Mouse (Mus musculus) cerebellum, adult 18-20 months (tissue): Measurements from ENCODE around the gene Aip.
"Not testable (repeated sequence)": the region's sequence is repeated elsewhere in the genome, so short reads cannot be mapped to it uniquely, and the experiment has no call there.

Source experiments
- DNase-seq, 2 experiments: peaks; one replicate each; pipeline ENCODE4 v3.0.0; 2021

Aip gene

DNA sequence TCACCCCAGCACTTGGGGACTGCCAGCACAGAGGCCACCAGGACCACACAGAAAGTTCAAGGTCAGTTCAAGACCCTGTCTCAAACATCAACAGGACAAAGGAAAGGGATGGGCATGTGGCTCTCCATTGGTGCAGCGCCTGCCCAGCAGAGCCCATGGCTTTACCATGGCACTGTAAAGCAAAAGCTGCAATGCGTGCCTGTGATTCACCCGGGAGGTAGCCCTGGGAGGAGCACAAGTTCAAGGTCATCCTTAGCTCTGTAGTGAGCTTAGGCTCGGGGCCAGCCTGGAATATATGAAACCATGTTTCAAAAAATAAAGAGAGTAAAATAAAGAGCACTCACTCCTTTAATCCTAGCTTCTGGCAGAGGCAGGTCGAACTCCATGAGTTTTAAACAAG lies 26.2 kb upstream of the Aip start:
- DNase-seq: no peak

DNA sequence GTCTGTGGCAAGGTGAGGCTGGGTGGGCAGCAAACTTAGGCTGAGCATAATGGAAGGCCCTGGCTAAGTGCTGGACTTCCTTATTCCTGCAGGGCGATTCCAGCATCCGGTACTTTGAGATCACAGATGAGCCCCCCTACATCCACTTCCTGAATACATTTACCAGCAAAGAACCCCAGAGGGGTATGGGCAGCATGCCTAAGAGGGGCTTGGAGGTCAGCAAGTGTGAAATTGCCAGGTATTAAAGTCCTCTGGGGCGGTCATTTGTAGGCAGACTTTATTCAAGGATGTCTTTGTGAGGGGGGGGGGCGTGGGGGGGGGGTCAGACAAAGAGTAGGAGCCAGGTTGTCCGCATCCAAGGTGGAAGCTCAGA lies 25.8 kb upstream of the Aip start:
- DNase-seq: no peak

DNA sequence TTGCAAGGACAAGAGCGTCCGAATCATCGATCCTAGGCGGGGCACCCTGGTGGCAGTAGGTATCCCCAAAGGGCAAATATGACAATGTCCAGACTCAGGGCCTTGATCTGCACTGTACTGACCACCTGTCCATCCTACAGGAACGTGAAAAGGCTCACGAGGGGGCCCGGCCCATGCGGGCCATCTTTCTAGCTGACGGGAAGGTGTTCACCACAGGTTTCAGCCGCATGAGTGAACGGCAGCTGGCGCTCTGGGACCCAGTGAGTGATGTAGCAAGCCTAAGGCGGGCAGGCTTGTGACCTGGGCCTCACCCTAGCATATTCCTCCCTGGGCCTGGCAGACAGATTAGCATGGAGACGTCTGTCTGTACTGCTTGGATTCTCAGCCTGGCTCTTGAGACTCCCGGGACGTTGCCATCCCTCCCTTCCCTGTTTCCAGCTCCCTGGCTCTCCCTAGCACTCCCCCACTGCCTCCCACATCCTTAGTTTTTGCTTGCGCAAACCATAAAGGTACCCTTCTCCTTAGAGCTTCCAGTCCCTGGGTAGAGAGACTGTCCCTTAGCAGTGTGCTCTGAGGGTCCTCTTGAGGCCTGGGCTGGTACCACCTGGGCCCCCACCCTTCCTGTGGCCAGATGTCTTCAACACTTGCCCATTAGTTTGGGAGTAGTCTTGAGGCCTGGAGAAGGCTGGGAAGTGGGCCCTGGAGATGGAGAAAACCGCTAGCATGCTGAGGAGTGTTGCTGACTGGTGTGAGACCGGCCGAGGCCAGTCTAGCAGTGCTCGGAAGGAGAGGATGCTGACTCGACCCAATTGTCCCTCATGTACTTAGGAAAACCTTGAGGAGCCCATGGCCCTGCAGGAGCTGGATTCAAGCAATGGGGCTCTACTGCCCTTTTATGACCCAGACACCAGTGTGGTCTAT lies 25.2 kb upstream of the Aip start:
- no peak for DNase-seq

DNA sequence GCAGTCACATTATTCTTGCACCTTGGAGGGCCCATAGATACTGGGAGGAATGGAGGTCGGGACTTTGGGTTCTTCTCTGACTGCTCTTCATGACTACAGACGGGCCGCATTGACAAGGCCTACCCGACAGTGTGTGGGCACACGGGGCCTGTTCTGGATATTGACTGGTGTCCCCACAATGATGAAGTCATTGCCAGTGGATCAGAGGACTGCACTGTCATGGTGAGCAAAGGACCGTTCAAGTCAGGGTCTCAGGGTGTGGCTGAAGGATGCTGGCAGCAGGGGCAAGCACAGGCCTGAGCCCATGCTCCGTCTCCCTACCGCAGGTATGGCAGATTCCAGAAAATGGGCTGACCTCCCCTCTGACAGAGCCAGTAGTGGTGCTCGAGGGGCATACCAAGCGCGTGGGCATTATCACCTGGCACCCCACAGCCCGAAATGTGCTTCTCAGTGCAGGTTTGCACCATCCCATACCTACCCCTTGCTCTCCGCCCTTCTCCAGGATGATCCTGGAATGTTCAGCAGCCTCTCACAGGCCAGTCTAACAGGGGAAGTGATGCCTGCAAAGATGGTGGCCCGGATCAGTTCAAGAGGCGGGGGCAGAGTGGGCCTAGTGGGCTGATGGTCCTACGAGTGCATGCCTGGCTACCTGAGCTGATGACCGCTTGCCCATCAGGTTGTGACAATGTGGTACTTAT lies 24.3 kb upstream of the Aip start:
- DNase-seq: no peak

DNA sequence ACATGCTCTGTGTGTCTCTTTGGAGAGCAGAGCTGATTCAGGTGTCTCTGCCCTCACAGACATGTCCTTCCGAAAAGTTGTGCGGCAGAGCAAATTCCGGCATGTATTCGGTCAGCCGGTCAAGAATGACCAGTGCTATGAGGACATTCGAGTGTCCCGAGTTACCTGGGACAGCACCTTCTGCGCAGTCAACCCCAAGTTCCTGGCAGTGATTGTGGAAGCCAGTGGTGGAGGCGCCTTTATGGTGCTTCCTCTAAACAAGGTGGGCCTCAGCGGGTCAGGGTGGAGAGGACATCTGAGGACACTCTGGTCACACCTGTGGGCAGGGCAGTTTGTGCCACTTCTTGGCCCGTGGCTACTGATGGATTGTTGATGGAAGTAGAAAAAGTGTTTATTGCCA lies 23.6 kb upstream of the Aip start:
- no peak for DNase-seq

DNA sequence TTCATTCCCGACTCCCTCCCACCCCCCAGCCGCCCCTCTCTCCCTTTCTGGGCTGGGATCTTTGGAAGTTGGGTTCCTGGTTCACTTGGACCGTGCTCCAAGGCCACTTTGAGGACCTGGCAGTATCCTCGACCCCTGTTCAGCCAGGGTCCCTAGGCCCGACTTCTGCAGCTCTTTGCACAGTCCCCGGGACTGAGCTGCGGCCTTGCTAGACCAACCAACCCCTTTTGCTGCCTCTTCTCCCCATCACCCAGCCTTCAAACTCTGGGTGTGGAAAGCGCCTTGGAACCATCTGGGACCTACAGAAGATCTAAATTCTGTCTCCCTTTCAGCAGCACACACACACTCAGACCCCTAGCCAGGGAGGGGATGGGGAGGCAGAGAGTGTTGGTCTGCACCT lies 23.2 kb upstream of the Aip start:
- DNase-seq: no peak

DNA sequence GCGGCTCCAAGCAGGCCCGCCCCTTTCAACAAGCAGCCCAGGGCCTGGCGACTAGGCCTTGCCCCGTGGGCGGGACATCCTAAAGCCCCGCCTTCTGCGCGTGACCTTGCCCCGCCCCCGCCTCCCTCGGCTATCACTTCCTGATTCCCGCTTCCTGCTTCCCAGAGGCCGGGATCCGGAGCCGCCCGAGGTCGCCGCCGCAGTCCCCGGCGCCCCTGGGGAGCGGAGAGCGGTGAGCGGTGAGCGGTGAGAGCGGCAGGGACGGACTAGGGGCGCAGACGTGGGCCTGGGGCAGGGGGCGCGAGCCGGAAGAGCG lies 22.8 kb upstream of the Aip start, which contains the start of gene Coro1b:
Coro1b (plus strand) TSS at position 129 of the 316 bp plus-strand sequence.
- DNase-seq: peak; percentile 97

DNA sequence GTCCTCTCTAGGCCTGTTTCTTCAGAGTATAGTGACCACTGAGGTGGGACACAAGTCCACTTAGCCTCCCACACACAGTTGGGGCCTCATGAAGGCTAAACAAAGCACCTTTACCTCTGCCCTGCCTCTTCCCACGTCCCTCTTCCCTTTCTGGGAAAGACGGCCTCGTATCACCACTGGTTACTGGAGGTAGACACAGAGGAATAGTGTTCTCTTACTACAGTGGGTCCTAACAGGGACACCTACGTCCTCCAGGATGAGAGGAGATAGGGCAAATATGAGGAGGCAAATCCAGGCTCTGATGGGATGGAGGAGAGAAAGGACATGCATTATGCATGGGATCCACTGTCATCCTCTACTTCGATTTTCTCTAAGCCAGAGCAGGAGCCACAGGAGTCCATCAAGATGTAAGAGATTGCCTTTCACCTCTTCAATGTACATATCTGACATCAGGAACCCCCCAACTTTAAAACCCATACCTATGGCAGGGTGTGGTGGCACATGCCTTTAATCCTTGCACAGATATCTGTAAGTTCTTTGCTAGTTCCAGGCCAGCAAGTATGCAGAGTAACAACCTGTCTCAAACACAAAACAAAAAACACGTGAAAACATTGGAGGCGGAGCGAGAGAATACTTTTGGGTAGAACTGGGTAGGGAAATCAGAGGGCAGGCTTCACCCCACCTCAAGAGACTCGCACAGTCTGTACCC lies 22.3 kb upstream of the Aip start:
- DNase-seq: no peak

DNA sequence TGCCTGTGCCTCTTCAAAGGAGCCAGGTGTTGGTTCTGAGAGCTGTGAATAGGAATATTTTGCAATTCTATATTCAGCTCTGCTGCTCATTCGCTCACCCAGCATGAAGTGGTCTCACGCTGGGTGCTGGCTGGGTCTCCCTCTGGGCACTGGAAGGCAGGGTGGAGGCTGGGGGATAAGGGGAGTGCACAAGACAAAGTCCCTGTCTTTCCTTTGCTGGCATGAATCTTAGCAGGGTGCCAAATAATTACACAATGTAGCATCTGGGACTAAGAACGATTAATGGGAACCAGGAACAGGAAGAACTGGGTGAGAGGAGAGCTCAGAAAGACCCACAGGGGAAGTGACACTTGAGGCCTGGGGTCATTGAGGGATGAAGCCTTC lies 21.4 kb upstream of the Aip start:
- DNase-seq: no peak

DNA sequence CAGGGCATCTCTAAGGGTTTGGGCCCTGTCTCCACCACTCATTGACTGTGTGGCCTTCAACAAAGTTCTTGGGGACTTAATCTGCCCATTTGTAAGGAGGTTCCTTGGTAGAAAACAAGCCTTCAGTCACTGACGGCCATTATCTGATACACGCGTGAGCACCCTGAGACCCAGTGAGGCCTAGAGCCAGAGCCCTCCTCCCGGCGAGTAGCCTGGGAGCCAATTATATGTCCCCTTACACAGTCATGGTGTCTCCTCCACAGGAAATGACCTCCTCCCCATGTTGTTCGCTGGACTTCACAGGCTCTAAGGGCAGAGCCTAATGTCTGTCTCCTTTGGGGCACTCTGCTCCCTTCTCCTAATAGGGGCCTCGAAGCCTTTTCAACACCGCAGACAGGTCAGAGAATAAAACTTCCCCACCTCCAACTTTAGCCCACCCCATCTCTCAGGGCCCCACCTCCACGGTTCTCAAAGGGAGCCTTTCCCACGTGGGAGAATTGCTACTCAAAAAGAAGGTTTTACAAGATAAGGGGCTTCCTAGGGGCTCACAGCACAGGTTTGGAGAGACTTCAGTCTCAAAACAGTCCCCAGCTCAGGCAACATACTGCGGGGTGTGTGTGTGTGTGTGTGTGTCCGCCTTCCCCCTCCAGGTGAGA lies 20.8 kb upstream of the Aip start:
- no peak for DNase-seq

DNA sequence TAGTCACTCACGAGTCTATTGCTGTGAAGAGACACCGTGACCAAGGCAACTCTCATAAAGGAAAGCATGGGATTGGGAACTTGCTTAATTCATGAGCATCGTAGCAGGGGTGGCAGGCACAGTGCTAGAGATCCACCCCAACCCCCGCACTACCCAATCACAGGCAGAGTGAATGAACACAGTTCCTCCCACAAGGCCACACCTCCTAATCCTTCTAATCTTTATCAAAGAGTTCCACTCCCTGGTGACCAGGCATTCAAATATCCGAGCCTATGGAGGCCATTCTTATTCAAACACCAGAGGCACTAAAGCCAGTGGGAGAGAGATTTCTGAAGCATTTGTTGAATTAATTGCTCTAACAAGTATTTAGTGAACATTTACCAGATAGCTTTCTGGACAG lies 20.3 kb upstream of the Aip start:
- no peak for DNase-seq

DNA sequence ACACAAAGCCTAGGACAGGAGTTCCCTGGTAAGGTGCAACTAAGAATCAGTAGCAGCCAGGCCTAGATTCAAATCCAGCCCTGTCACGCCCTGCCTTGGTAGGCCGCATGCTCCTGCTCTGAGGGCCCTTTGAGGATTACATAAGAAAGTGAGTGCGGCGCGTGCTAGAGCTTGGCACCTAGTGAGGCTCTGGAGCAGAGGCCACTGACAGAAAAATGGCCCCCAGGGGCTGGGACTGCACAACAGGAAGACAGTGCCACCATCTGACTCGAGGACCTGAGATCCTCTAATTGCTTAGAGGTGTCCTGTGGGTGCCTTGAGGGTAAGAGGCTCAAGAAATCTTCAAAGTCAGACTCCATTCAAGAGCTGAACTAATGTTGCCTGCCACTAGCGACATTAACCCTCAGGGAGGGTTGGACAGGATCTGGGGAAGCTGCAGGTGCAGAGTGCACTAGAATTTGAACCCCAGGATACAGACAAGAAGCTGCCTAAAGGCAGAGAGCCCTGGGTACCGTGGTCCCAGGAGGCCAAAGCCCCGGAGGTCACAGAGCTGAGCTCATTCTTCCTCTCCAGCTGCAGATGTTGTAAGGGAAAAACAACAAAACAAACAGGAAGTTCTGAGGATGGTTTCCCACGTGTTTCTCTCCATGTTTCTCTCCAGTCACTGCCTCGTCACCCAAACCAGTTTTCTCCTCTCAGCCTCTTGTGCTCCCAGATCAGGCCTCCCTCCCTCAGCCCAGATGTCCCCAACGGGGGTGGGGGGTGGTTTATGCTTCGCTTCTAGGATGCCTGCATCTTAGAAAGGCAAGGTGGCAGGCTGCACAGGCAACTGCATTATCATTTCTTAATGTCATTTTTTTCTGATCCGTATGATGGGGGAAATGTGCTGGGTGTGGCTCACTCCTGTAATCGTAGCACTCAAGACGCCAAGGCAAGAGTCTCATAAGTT lies 19.2 kb upstream of the Aip start:
- no peak for DNase-seq

DNA sequence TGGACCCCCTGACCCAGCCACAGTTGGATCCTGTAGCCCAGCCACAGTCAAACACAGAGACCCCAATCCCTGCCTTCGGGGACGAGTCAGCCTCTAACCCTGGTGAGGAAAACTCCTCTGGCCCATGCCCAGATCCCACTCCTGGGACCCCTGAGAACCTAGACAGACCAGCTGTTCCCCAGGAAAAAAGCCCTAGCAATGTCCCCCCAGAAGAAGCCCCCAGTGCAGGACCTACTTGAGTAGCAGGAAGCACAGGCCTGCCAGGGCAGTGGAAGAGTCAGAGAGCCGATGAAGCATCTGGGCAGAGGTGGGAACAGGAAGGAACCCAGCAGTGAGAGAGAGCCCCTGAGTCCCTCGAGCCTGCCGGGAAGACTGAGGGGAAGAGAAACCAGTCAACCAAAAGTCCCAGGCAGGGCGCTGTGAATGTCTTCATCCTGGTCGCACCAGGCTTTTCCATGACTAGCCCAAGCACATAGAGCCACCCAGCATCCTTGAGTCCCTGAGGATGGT lies 18.2 kb upstream of the Aip start, which contains the start of gene Cabp4:
Cabp4 (minus strand) TSS at position 275 of the 510 bp plus-strand sequence.
- DNase-seq: no peak

DNA sequence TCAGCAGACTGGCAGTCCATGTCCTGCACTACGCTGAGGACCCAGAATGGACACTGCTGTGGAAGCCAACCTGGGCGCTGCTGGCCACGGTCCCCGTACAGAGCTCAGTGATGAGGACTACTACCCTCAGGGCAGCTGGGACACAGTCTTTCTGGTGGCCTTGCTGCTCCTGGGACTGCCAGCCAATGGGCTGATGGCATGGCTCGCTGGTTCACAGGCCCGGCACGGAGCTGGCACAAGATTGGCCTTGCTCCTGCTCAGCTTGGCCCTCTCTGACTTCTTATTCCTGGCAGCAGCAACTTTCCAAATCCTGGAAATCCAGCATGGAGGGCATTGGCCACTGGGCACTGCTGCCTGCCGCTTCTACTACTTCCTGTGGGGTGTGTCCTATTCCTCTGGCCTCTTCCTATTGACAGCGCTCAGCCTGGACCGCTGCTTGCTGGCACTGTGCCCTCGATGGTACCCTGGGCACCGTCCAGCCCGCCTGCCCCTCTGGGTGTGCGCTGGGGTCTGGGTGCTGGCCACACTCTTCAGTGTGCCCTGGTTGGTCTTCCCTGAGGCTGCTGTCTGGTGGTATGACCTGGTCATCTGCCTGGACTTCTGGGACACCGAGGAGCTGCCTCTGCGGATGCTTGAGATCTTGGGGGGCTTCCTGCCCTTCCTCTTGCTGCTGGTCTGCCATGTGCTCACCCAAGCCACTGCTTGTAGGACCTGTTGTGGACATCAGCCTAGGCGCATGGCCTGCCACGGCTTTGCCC lies 16.9 kb upstream of the Aip start:
- no peak for DNase-seq

DNA sequence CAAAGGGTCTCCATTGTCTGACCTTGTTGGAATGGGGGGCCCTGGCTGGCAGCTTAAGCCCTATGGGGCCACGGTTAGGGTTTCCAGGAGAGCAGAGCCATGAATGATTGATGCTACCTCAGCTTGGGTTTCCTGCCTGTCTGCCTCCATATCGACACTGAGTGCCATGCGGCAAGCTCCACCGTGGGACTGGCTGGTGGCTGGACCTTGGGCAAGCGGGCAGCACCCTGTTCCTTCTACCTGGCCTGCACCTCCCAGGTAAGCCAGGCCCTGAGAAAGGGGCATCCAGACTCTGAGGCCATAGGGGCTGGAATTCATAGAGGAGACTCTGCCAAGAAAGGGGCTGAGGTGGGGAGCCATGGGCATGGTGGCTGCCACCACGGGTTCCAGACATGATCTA lies 14.5 kb upstream of the Aip start:
- no peak for DNase-seq

DNA sequence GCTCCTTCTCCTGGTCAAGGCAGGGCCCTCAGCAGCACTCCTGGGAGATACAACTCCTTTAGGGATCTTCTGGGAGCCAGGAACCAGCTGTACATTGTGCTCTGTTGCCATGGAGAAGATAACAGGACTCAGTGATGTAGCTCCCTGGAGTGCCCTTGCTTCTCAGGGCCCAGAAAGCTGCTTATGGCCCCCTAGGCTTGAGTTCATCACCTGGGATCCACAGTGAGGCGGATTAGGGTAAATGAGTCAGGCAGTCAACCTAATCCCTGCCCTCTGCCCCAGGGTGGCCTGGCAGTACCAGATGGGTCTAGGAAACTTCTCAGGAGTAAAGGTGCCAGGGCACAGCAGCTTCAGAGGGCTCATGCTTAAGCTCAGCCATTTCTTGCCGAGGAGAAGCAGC lies 13.8 kb upstream of the Aip start, which contains the start of gene Gpr152:
Gpr152 (plus strand) TSS at position 342 of the 400 bp plus-strand sequence.
- no peak for DNase-seq

DNA sequence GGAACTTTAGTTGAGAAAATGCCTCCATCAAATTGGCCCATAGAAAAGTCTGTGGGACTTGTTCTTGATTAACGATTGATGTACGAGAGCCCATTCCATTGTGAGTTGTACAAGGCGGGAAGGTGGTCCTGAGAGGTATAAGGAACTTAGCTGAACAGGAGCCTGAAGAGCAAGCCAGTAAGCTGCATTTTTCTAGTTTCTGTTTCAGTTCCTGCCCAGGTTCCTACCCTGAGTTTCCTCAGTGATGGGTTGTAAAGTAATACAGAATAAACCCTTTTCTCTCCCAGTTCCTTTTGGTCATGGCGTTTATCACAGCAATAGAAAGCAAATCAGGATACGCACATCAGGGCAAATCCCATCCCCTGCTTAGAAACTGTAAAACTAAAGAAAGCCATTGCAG lies 12.3 kb upstream of the Aip start:
- DNase-seq: no peak

DNA sequence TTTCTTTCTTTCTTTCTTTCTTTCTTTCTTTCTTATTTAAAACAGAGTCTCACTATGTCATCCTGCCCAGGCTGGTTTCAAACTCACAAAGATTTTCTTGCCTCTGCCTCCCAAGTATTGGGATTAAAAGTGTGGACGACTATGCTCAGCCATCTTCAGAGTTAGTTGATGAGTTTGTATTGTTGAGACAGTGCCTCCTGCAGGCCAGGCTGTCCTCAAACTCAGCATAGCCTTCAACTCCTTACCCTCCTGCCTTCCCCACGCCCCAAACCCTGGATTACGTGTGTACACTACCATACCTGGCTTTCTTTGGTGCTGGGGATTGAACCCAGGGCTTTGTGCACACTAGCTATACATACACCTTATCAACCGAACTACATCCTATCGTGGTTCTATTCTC lies 10.8 kb upstream of the Aip start:
- no peak for DNase-seq

DNA sequence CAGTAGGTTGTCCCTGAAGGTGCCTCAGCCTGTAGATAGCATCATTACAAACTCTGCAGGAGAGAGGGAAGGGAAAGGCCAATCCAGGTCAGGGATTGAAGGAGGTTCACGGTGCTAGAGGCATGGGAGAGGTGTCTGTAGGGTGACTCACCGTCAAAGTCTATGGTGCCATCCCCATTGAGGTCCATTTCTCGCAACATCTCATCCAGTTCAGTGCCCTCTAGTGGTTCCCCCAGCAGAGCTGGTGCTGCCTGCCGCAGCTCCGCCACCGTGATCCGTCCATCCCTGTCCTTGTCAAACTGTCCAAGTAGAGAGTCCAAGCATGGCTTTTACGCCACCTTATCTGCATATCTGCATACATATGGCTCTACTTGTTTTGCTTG lies 10.3 kb upstream of the Aip start:
- not testable (repeated sequence) for DNase-seq

DNA sequence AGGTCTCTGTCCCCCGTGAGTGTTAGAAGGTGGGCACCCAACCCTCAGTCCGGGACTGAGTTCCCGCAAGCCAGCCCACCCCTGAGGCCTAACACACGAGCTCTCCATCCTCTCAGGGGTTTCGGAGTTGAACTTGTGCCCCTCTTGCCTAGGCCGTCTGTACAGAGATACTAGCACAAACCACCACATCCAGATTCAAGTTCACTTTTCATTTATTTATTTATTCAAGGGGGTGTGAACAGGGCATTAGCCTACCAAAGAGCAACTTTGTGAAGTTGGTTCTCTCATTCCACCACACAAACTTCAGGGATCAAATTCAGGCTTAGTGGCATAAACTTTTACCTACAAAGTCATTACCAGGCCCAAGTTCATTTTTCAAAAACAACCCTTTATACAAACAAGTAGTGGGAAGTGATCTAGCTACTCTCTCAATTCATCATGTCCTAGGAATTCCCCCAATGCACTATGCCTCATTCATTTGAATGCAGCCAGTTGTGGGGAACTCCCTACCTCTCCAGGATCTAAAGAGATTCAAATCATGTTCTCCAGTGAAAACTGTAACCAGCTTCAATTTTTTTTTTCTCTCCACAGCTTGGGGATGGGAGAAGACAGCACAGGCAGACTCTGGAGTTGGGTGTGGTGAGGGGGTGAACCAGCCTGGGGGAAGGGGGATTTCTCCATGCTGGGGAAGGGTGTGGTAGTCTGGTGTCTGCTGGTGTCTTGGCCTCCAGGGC lies 9.7 kb upstream of the Aip start:
- DNase-seq: not testable (repeated sequence)
